Mouse (Mus musculus) embryo, embryonic 11 days (tissue): ENCODE measurements at regions not wholly inside any gene's neighbourhood (a gene's known extent, or its start where the extent isn't known, plus 50 kb on each side); places are given as distances from the start of the nearest gene placed in this dataset.
"Not testable (repeated sequence)": the region's sequence is repeated elsewhere in the genome, so short reads cannot be mapped to it uniquely, and the experiment has no call there.

Experiments used
- DNase-seq: peaks from one replicate; pipeline ENCODE4 v3.0.0-alpha.2; 2015

GRCm38 (mm10) chr10:45859909-45860308 is 282.3 kb downstream of the Hace1 start:
- no peak for DNase-seq

DNA sequence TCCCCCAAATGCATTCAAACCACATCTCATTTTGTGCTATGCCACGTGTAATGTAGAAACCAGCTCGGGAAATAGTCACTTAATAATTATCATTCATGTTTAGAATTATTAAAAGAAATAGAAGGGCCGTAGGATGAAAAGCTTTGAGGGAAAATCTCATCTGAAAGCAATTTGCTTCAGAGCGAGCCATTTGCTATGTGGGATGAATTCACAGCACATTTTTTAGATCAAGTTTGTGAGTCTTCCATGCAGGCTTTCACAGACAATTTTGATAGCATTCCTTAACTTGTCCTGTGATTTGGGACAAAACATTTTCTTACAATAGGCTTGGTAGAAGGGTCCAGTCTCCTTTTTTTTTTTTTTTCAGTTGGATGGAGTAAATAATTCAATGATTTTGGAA is 283.1 kb downstream of the Hace1 start:
- no peak for DNase-seq

DNA sequence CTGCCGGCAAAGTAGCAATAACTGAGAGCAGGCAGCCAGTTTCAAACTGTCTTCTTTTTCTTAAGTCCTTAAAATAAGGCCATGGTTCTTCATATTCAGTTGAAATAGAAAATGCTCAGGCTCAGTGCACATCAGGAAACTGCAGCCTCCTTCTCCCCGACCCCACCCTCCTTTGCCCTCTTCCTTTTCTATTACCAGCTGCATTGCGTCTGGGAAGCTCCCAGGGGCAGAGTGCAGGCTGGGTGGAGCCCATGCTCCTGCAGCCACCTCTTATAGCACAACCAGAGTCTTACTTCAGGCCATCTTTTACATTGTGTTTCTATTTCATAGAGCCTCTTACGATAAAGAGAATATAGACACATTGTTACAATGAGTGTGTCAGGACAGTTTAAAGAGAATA is 288.2 kb downstream of the Hace1 start:
- DNase-seq, result no peak

DNA sequence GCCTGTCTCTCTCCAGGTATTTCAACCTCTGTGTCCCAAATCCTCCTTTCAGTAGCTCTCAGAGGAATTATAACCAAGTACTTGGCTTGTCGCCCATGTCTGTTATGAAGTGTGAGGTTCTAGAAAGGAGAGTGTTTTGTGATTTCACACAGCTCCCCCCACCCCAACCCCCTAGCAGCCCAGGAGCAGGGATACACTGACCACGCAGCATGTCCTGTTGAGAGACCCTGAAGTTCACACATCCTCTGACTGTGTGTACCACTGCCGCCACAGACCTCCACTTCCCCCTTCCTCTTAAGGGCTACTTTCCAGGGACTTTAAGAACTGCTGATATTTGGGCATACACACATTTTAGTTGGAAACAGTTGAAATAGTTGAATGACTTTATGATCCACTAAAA is 289.2 kb downstream of the Hace1 start:
- DNase-seq, result no peak

DNA sequence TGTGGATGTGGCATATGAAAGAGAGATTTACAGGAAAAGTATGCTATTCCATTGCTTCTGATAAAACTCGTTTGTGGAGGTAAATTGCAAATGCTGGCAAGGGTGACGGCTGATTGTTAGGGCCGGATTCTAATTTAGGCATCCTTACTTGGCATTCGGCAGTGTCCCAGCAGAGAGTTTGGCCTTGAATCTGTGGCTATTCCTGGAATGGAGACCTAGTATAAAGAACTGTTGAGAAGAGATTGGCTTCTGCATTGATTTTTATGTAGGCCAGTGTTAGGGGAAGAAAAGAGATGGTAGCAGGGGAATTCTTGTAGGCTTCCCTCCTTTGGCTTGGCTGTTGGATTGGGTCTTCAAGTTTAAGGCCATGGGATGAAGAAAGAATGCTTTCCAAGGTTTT is 293.4 kb downstream of the Hace1 start:
- DNase-seq, result no peak

GRCm38 (mm10) chr10:45872007-45872890 is 294.6 kb downstream of the Hace1 start:
- DNase-seq, result no peak

DNA sequence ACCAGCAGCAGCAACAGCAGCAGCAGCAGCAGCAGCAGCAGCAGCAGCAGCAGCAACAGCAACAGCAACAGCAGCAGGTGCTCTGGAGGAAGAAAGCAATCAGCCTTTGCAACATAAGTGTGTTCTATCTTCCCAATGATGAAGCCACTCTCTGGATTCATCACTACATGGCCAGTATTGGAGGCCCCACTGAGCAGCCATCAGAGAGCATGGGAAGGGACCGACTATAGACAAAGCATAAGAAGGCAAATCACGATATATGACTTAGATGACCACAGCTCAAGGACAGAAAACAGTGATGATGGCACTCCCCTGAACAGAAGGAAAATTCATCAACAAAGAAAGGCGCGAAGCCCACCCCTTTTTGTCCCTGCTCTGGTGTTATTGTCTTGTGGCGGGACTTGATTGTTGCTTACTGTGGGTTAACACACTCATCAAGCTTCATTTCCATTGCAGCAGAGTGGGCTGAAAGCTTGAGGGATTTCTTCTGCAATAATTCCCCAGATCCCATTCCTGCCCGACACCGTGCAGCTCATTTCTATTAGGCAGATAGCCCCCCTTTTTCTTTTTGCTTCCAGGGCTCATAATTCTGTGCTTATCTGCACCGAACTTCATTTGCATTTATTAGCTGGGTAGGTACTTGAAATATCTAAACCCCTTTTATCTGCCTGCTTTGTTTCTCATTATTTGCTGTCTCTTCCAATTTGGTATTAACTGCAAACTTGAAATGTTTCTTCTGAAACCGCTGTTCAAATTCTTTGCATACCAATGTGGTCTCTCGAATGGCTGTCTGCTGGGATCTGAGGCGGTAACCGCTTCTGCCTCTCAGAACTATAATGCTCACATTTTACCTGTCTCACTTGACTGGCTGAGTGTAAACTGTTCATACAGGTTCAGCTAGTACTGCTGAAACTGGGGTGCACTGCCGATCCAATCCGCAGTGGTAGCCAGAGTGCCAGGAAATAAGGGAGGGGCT is 296.5 kb downstream of the Hace1 start:
- peak; percentile 29 for DNase-seq

DNA sequence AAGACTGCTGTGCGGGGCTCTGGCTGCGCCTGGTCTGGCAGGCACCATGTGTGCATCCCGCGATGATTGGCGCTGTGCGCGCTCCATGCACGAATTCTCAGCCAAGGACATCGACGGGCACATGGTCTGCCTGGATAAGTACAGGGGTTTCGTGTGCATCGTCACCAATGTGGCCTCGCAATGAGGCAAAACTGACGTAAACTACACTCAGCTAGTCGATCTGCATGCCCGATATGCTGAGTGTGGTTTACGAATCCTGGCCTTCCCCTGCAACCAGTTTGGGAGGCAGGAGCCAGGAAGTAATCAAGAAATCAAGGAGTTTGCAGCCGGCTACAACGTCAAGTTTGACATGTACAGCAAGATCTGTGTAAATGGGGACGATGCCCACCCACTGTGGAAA is 297.7 kb downstream of the Hace1 start:
- DNase-seq, result not testable (repeated sequence)

GRCm38 (mm10) chr10:45883745-45884144 is 306.1 kb downstream of the Hace1 start:
- no peak for DNase-seq

DNA sequence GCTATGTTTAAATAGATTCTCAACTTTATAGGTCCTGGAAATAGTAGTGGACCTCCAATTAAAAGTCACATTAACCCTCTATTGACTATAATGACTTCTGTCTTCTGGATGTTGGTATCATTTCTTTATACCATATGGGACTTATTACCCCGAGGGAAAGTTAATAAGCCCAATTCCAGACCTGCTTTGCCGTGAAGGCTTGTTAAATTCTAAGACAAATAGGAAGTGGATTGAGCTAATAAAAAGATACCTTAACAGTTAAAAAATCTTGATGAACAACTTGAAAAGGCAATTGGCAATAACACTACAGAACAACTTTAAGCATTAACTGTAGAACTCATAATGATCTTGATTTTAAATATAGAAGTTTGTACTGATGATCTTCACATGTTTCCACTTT is 309.0 kb downstream of the Hace1 start:
- no peak for DNase-seq

DNA sequence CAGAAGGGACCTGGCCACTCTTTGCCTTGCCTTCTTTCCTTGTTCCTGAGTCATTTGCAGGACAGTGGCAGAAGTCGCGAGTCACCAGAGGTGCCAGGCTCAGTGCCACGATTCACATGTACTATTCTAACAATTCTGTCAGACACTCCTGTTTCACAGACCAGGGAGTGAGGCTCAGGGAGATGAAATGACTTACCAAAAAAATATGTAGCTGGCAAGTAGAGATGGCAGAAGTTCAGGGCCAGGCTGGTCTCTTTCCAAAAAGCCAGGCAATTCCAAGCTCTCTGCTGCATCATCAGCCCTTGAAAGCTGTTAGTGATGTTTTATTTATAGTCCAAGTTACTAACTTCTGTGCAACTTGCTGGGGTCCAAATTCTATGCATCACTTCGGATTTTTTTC is 311.2 kb downstream of the Hace1 start:
- DNase-seq, result no peak

GRCm38 (mm10) chr10:45889381-45889951 is 311.8 kb downstream of the Hace1 start:
- DNase-seq, result no peak

DNA sequence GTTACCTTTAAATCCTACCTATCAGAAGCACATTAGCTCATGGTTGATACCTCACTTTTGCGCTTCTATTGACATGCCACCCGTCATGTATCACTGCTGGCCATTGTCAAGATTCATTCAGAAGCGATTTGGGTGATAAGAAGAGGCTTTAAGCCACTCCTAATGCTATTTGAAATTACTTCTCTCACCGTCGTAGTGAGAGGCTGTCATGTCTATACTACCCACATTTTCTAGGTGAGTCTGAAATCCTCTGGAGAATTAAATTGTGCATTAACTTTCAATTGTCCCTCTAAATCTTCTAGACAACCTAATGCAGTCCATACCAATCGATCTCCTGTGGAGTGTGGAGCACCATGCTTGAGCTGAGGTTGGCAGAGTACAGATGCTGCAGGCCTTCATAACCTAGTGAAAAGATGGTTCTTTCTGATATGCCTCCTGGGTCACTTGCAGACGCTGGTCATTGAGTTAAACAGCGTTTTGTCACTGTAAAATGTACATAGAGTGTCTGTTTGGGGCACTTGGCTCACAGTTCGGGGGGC is 312.5 kb downstream of the Hace1 start:
- DNase-seq, result no peak

GRCm38 (mm10) chr10:45892464-45892863 is 314.8 kb downstream of the Hace1 start:
- peak; percentile 22 for DNase-seq

- DNase-seq, result peak; percentile 85
Measured at GRCm38 (mm10) chr10:45893894-45894831, 316.5 kb downstream of the Hace1 start.

DNA sequence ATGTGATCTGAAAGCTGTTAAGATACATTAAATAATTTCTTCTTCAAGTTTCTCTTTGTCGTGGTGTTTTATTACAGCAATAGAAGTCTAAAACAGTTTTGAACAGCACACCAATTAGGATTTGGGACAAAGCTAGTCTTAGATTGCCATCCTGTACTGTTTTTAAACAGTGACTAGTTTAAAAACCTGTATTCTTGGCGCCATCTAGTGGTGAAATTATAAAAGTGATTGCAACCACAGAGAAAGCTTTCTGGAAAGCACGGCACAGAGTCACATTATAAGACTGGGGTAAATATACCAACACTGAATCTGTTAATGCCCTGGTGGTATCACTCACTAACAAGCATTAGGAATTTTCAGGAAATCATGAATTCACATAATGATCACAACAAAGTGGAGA is 339.3 kb downstream of the Hace1 start:
- DNase-seq, result peak; percentile 75

DNA sequence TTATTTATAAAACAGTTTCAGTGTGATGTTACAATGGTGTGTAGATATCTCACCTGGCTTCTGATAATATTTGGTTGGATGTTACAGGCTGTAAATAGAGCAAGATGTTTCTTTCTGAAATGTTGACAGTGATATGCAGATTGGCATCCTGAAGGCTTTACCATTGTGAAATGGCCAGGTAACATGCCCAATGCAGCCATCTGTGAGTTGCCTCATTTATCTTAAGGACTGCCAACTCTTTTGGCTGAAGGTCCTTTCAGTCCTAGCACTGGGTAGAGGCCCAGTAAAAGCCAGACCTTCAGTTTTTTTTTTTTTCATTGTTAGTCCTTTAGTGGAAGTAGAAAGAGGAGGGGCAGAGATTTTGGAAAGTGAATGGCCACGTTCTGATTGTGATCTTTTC is 348.1 kb downstream of the Hace1 start:
- DNase-seq, result no peak

GRCm38 (mm10) chr10:45933631-45934310 is 356.1 kb downstream of the Hace1 start:
- no peak for DNase-seq

DNA sequence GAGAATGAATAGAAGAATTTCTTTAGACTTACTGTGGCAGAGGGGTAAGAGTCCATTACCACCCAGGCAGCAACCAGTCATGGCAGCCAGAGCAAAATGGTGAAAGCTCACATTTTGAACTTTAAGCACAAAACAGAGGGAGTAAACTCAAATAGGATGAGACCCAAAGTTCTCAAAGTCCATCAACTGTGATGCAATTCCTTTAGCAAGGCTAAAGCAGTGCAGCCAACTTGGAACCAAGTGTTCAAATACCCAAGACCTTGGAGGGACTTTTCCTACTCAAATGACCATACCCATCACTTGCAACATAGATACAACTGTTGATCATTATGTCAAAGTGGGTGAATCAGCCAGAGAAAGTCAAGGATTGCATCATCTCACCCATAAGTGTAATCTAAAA is 380.1 kb downstream of the Hace1 start:
- DNase-seq, result no peak

DNA sequence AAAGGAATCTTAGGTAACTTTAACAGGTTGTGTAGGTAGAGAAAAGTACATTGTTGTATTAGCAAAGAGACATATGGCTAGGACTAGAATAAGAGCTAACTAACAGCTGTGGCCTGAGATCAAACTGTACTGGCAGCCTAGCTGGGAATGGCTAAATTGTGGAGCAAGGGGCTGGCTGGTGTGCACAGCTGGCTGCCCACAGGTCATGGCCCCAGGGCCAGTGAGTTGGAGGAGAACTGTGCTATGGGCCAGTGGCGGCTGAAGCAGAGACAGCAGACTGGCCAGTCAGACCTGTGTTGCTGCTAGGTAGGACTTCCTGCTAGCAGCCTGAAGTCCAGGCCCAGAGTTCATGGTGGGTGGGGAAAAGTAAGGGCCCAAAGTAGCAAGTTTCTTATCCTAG is 394.6 kb downstream of the Hace1 start:
- no peak for DNase-seq

- DNase-seq, result no peak
Measured at GRCm38 (mm10) chr10:45982731-45983274, 405.2 kb downstream of the Hace1 start.
